Mouse (Mus musculus) neutrophil, adult 65 days (primary cell): ENCODE data around the gene Smim20. TPM values are rescaled to one million over a fixed set of nuclear protein-coding genes. Genes with fewer than 3 reads are reported as not detected.

Experiments
- total RNA-seq: library from RNA; stranded (reverse); gene quantifications from 2 replicates; pipeline ENCODE4 v1.2.4, GENCODE M21; 2023

Gene Smim20
- 26.5 and 30.3 TPM in 2 replicates for total RNA-seq

GRCm38 (mm10) chr5:53266931-53267853 is at the start of gene Smim20:
Gene Smim20, plus strand, starts transcription at chr5:53267083.

Other genes with a start within 250 kb of the Smim20 start
- gene Slc34a2, start 229.0 kb upstream of the Smim20 start, total RNA-seq, result not detected in 2 replicates
- not detected in 2 replicates for gene Sel1l3, start 53.2 kb upstream of the Smim20 start, total RNA-seq
- gene Rbpj, start 199.1 kb downstream of the Smim20 start, total RNA-seq, result 54.1 and 56.9 TPM in 2 replicates